Mouse (Mus musculus) splenic B cell, adult 2 months (primary cell): ENCODE data around the gene Trappc6a.
A peak's percentile ranks its signal among the peaks of the same experiment; 100 is the strongest.

Experiments
- DNase-seq: peaks from one replicate; pipeline ENCODE4 v3.0.0-alpha.2; 2011; ENCODE audit warnings: low read depth, low spot score
- H3K27me3 ChIP-seq: 2 replicates; pipeline ENCODE4 v1.6.1; 2012; ENCODE audit warnings: mild to moderate bottlenecking, low read length, moderate library complexity, mixed read lengths; ENCODE audit not compliant: control insufficient read depth, poor library complexity, insufficient read depth, severe bottlenecking
- H3K36me3 ChIP-seq: 2 replicates; pipeline ENCODE4 v1.6.1; 2012; ENCODE audit warnings: mild to moderate bottlenecking, low read length, moderate library complexity, mixed read lengths; ENCODE audit not compliant: control insufficient read depth, poor library complexity, insufficient read depth, severe bottlenecking

The Trappc6a gene

GRCm38 (mm10) chr7:19525105-19525481 is 16.9 kb downstream of the Trappc6a start:
- no peak for DNase-seq
- H3K36me3 ChIP-seq: no peaks in the 10 kb centered on the region
- H3K27me3 ChIP-seq: no peaks in the 10 kb centered on the region

- DNase-seq: no peak
- no peaks in the 10 kb centered on the region for H3K27me3 ChIP-seq
- peaks cover 4% of the 10 kb centered on the region for H3K36me3 ChIP-seq
These were observed 22.9 kb downstream of the Trappc6a start for GRCm38 (mm10) chr7:19531077-19531476.

GRCm38 (mm10) chr7:19532240-19532639 is 24.0 kb downstream of the Trappc6a start:
- H3K27me3 ChIP-seq: no peaks in the 10 kb centered on the region
- DNase-seq: no peak
- H3K36me3 ChIP-seq: peaks cover 4% of the 10 kb centered on the region

- Histone ChIP-seq H3K27me3 (no peaks in the 10 kb centered on the region), H3K36me3 (peaks cover 4% of the 10 kb centered on the region)
- no peak for DNase-seq
These were observed 26.5 kb downstream of the Trappc6a start for GRCm38 (mm10) chr7:19534676-19535075.

- Histone ChIP-seq H3K27me3 (no peaks in the 10 kb centered on the region), H3K36me3 (no peaks in the 10 kb centered on the region)
- DNase-seq: no peak
These were observed 32.8 kb downstream of the Trappc6a start for GRCm38 (mm10) chr7:19540771-19541566.

- no peak for DNase-seq
- no peaks in the 10 kb centered on the region for H3K27me3 ChIP-seq
These were observed 33.5 kb downstream of the Trappc6a start for GRCm38 (mm10) chr7:19541681-19542154.

GRCm38 (mm10) chr7:19542155-19542691 is 34.0 kb downstream of the Trappc6a start:
- DNase-seq: no peak
- Histone ChIP-seq H3K36me3 (no peaks in the 10 kb centered on the region), H3K27me3 (no peaks in the 10 kb centered on the region)

More at GRCm38 (mm10) chr7:19541681-19542154, 33.5 kb downstream of the Trappc6a start:
- H3K36me3 ChIP-seq: no peaks in the 10 kb centered on the region

GRCm38 (mm10) chr7:19543584-19543983 is 35.4 kb downstream of the Trappc6a start:
- H3K27me3 ChIP-seq: no peaks in the 10 kb centered on the region
- no peaks in the 10 kb centered on the region for H3K36me3 ChIP-seq
- DNase-seq: peak; percentile 68

- H3K36me3 ChIP-seq: no peaks in the 10 kb centered on the region
- no peak for DNase-seq
- H3K27me3 ChIP-seq: no peaks in the 10 kb centered on the region
These were observed 37.8 kb downstream of the Trappc6a start for GRCm38 (mm10) chr7:19546007-19546406.

- H3K36me3 ChIP-seq: no peaks in the 10 kb centered on the region
- DNase-seq: no peak
- H3K27me3 ChIP-seq: no peaks in the 10 kb centered on the region
These were observed 39.3 kb downstream of the Trappc6a start for GRCm38 (mm10) chr7:19547344-19547969.

GRCm38 (mm10) chr7:19549394-19549793 is 41.2 kb downstream of the Trappc6a start:
- Histone ChIP-seq H3K36me3 (no peaks in the 10 kb centered on the region), H3K27me3 (no peaks in the 10 kb centered on the region)
- no peak for DNase-seq

- Histone ChIP-seq H3K36me3 (no peaks in the 10 kb centered on the region), H3K27me3 (no peaks in the 10 kb centered on the region)
- no peak for DNase-seq
These were observed 43.4 kb downstream of the Trappc6a start for GRCm38 (mm10) chr7:19551634-19552033.

GRCm38 (mm10) chr7:19552443-19552842 is 44.2 kb downstream of the Trappc6a start:
- no peak for DNase-seq
- Histone ChIP-seq H3K27me3 (no peaks in the 10 kb centered on the region), H3K36me3 (no peaks in the 10 kb centered on the region)

- no peaks in the 10 kb centered on the region for H3K36me3 ChIP-seq
- H3K27me3 ChIP-seq: no peaks in the 10 kb centered on the region
- no peak for DNase-seq
These were observed 46.0 kb downstream of the Trappc6a start for GRCm38 (mm10) chr7:19554168-19554567.

- DNase-seq: no peak
- Histone ChIP-seq H3K27me3 (no peaks in the 10 kb centered on the region), H3K36me3 (no peaks in the 10 kb centered on the region)
These were observed 48.9 kb downstream of the Trappc6a start for GRCm38 (mm10) chr7:19557086-19557485.
